Mouse (Mus musculus) spleen, adult 18-20 months (tissue): ENCODE measurements at regions not wholly inside any gene's neighbourhood (a gene's known extent, or its start where the extent isn't known, plus 50 kb on each side); places are given as distances from the start of the nearest gene placed in this dataset.
A peak's percentile ranks its signal among the peaks of the same experiment; 100 is the strongest.
"Not testable (repeated sequence)": the region's sequence is repeated elsewhere in the genome, so short reads cannot be mapped to it uniquely, and the experiment has no call there.

Experiments
- DNase-seq, 2 experiments: peaks; one replicate each; pipeline ENCODE4 v3.0.0; 2022; ENCODE audit warnings: mixed read lengths in 2 of 2

- no peak for DNase-seq
Observed at GRCm38 (mm10) chr16:55168433-55168832, 129.4 kb downstream of the Zpld1 start.

- DNase-seq, result no peak
Observed at GRCm38 (mm10) chr16:55166181-55166848, 131.5 kb downstream of the Zpld1 start.

- DNase-seq, result no peak
Observed at GRCm38 (mm10) chr16:55162926-55163325, 134.9 kb downstream of the Zpld1 start.

GRCm38 (mm10) chr16:55151726-55152125 is 146.1 kb downstream of the Zpld1 start:
- no peak for DNase-seq

- DNase-seq, result no peak
Observed at GRCm38 (mm10) chr16:55142431-55143173, 155.2 kb downstream of the Zpld1 start.

GRCm38 (mm10) chr16:55134961-55135360 is 162.8 kb downstream of the Zpld1 start:
- no peak for DNase-seq

GRCm38 (mm10) chr16:55097651-55098050 is 200.1 kb downstream of the Zpld1 start:
- no peak for DNase-seq

GRCm38 (mm10) chr16:55087461-55087860 is 210.3 kb downstream of the Zpld1 start:
- no peak for DNase-seq

- DNase-seq, result no peak
Observed at GRCm38 (mm10) chr16:55076172-55076571, 221.6 kb downstream of the Zpld1 start.

- DNase-seq, result no peak
Observed at GRCm38 (mm10) chr16:55039777-55040176, 258.0 kb downstream of the Zpld1 start.

- no peak for DNase-seq
Observed at GRCm38 (mm10) chr16:55001661-55002289, 296.0 kb downstream of the Zpld1 start.

- no peak for DNase-seq
Observed at GRCm38 (mm10) chr16:54991595-54992240, 306.1 kb downstream of the Zpld1 start.

GRCm38 (mm10) chr16:54983759-54984218 is 314.0 kb downstream of the Zpld1 start:
- DNase-seq, result peak in 1 of 2 experiments; percentile 2

GRCm38 (mm10) chr16:54970356-54970755 is 327.4 kb downstream of the Zpld1 start:
- DNase-seq, result no peak

- DNase-seq, result no peak
Observed at GRCm38 (mm10) chr16:54943808-54944315, 353.9 kb downstream of the Zpld1 start.

- no peak for DNase-seq
Observed at GRCm38 (mm10) chr16:54928259-54928658, 369.5 kb downstream of the Zpld1 start.

- no peak for DNase-seq
Observed at GRCm38 (mm10) chr16:54902911-54903310, 394.9 kb downstream of the Zpld1 start.

GRCm38 (mm10) chr16:54901461-54901860 is 396.3 kb downstream of the Zpld1 start:
- no peak for DNase-seq

- no peak for DNase-seq
Observed at GRCm38 (mm10) chr16:54894661-54895060, 403.1 kb downstream of the Zpld1 start.

GRCm38 (mm10) chr16:54857369-54857768 is 440.4 kb downstream of the Zpld1 start:
- no peak for DNase-seq

GRCm38 (mm10) chr16:54842996-54843395 is 454.8 kb downstream of the Zpld1 start:
- not testable (repeated sequence) for DNase-seq
